Mouse (Mus musculus) gastrocnemius, postnatal 25 days (tissue): ENCODE measurements around the gene Soga3. TPM values are rescaled to one million over a fixed set of nuclear protein-coding genes. Genes with fewer than 3 reads are reported as not detected.

Experiments
- DNase-seq: peaks from one replicate; pipeline ENCODE4 v3.0.0; 2022
- total RNA-seq, 2 experiments: library from RNA; stranded (reverse); gene quantifications; 1 replicate in 1 of 2; 2 replicates in 1 of 2; pipeline ENCODE4 v1.2.3; 2021

The Soga3 gene
- total RNA-seq, 2 experiments from 2014 or later: 0.29 TPM; not detected in 1

DNA sequence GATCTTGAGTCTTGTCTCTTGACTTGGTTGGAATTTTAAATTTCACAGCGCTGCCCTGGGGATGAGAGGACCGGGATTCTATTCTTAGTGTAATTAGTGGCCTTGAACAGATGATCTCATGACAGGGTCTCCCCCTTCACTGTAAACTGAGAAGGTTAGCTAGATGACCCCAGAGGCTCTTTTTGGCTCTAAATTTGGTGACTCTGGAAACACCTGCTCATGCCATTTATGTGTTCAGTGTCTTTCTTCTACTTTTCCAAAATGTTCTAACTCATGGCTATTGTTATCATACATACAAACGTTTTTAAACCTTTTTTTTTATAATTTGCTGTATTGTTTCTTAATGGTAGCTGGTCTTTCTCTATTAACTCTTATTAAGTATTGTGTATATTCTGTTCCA is 65.1 kb downstream of the Soga3 start:
- DNase-seq: peak; percentile 16

DNA sequence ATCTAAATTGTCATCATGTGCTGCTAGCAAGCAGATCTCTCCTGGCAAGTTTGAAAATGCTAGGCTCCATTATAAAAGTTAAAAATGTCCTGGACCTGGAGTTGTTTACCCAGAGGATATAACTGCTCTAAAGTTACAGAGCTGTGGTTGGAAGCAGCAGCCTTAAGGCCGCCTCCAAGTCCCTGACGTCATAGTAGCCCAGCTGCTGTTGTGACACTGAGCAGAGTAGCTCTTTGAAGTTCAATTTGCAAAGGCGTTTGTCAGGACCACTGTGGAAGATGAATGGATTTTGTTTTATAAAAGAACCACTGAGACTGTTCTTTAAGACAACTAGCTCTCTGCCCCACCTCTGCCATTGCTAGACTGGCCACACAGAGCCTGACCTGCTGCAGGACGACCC is 67.8 kb downstream of the Soga3 start, which contains the start of gene 9330159F19Rik:
Gene 9330159F19Rik, plus strand, starts transcription at position 154 of the 400 bp plus-strand sequence.
- peak; percentile 64 for DNase-seq

DNA sequence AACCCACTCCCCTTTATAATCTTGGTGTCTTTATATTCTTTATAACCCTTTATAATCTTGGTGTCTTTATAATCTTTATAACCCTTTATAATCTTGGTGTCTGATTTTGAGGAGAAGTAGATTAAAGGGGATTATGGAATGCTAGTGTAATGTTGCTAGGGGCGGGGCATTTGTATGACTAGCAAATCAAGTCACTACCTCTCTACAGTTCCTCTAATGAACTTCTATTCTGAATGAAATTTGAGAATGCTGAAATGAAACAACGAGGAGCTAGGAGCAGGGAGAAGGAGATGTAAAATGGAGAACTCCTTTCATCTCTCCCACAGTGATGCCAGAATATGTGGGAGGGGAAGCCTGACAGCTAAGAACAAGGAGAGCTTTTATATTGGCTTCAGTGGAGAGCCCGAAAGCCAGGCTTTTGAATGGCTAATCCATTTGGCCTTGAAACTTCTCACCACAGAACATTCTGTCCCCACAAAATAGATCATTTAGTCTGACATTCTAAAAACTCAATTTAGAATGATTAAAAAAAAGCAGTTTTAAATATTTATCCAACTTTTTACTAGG is 70.0 kb downstream of the Soga3 start:
- no peak for DNase-seq

DNA sequence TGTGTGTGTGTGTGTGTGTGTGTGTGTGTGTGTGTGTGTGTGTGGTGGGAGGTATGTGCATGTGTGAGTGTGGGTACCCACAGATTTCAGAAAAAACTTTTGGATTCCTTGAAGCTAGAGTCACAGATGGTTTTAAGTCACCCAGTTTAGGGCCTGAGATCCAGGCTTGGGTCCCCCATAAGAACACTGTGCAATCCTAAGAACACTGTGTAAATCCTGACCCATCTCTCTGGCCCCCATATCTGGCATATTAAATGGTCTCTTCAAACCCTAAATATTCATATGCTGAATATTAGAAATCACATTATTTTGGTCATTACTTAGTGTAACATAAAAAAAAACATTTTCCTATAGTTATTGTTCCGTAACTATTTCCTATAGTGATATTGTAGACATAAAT is 73.3 kb downstream of the Soga3 start:
- DNase-seq: no peak

DNA sequence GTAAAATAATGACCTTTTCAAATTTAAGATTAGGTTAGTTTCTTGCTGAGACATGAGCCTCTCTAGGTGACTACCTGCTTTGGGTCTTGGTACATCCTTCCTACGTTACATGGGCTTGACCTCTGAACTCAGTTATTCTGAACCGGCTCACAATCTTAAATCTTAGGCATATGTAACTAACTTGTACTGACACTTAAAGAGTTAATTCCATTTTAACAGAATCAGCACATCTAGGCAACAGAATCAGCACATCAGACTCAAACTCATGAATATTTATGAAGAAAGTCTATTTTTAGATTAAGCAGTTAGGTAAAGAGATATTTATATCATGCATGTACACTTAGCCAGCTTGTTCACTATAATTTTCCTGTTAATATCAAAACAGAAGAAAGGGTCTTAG is 73.8 kb downstream of the Soga3 start:
- DNase-seq: no peak

DNA sequence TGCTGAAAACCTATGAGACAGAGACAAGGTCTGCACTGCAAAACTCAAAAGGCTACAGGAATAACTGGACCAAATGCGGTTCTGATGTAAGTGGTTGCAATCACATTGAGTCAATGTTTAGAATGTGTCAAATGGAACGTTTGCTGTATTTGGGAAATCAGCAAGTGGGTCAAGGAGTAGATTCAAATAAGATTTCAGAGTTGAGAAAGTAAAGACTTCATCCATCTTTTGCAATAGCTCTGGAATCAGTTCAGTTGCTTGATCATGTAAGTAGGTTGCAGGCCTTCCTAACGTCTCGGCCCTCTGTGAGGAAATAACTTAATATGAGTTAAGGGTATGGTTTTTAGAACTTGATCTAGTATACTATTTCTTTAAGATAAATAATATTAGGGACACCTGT is 81.7 kb downstream of the Soga3 start:
- DNase-seq: no peak

DNA sequence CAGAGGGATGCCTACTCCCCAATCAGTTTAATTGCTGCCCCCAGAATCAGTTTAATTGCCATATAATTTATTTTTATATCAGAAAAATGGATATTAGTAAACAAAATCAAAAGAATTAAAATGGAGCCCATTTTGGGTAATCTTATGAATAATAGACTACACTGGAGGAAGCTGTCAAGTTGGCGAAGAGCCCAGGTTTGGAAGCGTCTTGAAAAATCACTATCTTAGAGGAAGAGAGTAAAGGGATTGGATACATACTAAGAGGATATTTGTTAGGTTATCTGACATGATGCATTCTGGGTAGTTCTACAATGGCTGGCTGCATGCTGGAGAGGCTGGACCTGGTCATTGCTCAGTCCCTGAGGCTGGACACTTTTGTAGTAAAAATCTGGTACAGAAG is 87.6 kb downstream of the Soga3 start:
- DNase-seq: no peak

Other genes starting within 250 kb of the Soga3 start
- gene 2310057J18Rik, start 157.5 kb upstream of the Soga3 start, total RNA-seq: not detected
- gene Gm49353, start 55.1 kb downstream of the Soga3 start, total RNA-seq: under 1 TPM in 1 of 2 experiments, not detected in 1; 0.75 TPM
- 10 to 100 TPM; 35.6 to 39.9 TPM for gene 9330159F19Rik, start 67.8 kb downstream of the Soga3 start, total RNA-seq
- gene Echdc1, start 169.3 kb downstream of the Soga3 start, total RNA-seq: 10 to 100 TPM; 31.5 to 34.1 TPM
- gene Rnf146, start 218.6 kb downstream of the Soga3 start, total RNA-seq: 10 to 100 TPM; 44.1 to 45.7 TPM